Mouse (Mus musculus): Measurements from ENCODE around the gene Mars.
A peak's percentile ranks its signal among the peaks of the same experiment; 100 is the strongest.
"Not testable (repeated sequence)": the region's sequence is repeated elsewhere in the genome, so short reads cannot be mapped to it uniquely, and the experiment has no call there.

The Mars gene

DNA sequence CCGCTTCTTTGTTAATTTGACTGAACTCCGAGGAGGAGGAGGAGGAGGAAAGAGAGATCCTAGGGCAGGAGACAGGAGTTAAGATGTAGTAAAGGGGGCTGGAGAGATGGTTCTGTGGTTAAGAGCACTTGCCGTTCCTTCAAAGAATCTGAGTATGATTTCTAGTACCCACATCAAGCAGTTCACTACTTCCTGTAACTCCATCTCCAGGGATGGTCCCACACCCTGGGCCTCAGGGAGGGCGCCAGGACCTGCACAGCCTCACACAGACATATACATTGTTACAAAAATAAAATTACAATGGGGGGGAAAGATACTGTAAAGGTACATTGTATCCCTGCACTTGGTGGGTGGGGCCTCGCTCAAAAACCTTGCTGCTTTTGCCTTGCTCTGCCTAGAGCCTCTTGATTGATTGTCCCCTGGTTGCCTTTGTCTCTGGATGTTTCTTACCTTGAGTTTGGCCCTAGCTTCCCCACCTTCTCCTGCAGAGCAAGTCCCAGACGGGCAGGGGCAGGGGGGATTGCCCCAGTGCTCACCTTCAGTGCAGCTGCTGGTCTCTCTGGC lies 26.0 kb upstream of the Mars start:
- no peak for DNase-seq (ENCODE audit: extremely low spot score, low spot score)

DNA sequence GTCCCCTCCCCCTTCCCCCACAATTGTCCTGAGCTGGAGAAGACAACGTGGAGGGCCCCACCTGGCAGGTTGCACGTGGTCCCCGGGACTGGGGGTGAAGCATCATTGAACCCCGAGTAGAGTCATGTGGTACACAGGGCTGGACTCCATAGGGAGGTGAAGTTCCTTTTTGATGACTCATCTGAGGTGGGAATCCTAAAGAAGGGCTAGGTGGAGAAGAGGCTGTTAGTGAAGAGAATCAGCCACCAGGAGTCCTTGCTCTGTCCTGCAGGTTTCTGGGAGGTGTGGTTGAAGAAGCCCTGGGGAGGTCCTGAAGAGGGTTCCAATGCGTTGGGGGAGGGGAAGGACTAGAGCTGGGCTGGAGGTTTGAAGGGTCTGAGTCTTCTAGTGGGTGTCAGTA lies 25.4 kb upstream of the Mars start:
- DNase-seq (ENCODE audit: extremely low spot score, low spot score) = no peak

DNA sequence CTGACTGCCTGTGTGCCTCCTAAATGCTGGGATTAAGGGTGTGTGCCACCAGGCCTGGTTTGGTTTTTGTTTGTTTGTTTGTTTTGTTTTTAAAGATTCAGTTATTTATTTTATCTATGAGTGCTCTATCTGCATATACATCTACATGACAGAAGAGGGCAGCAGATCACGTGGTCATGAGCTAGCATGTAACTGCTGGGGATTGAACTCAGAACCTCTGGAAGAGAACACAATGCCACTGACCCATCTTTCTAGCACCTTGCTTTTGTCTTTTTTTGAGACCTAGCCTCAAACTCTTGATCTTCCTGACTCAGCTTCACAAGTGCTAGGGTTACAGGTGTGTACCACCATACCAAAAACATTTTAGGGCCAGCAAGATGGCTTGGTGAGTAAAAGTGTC lies 23.7 kb upstream of the Mars start:
- no peak for DNase-seq (ENCODE audit: extremely low spot score, low spot score)

DNA sequence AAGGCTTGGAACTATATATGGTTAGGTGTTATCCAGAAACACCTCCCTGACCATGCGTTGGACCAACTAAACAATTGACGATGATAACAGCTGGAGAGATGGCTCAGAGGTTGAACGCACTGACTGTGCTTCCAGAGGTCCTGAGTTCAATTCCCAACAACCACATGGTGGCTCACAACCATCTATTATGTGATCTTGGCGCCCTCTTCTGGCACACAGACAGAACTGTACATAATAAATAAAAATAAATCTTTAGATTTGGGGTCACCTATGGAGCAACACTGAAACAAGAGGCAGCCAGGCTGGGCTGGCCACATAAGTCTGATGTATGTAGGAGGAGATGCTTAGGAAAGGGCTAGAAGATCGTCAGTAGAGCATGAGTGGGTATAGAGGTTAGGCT lies 21.6 kb upstream of the Mars start:
- no peak for DNase-seq (ENCODE audit: extremely low spot score, low spot score)

DNA sequence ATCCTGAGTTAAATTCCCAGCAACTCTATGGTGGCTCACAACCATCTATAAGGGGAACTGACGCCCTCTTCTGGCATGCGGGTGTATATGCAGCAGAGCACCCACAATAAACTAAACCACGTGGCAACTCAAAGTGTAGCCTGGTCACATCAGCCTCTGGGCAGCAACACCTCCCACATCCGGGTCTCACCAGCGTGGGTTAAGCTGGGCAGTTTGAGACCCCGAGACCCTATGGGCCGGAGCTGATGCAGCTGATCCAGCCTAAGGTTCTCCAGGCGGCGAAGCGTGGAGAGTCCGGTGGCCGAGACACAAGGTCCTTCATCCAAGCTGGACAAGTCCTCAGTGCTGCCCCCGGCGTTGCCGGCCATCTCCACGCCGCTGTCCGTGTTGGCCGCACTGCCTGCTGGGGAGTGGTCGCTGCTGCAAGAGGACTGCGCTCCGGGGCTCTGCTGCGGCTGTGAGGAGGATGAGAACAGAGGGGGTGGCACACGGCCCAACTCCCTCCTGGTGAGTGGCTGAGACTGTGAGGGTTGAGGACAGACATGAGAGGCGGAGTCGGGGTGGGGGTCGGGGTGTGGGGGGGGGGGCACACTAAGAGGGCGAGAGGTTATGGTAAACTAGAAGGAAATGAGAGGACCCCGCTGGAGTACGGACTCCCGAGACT lies 20.8 kb upstream of the Mars start:
- no peak for DNase-seq (ENCODE audit: extremely low spot score, low spot score)

DNA sequence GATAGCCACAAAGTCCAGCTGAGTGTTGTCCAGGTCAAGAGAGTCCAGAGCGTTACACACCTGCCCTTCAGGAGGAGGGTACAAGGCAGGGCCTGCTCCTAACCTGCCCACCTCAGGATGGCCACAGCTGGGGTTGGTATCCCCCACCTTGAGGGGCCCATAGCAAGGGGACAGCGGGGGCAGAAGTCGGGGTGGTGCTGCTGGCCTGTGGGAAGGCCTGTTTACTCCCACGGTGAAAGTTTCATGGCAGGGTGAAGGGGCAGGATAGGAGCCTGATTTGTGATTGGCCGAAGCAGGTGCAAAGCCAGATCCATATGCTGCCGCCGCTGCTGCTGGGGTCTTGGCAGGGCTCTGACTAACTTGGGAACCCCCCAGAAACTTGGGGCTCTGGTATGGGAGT lies 18.6 kb upstream of the Mars start:
- DNase-seq (ENCODE audit: extremely low spot score, low spot score) = no peak

DNA sequence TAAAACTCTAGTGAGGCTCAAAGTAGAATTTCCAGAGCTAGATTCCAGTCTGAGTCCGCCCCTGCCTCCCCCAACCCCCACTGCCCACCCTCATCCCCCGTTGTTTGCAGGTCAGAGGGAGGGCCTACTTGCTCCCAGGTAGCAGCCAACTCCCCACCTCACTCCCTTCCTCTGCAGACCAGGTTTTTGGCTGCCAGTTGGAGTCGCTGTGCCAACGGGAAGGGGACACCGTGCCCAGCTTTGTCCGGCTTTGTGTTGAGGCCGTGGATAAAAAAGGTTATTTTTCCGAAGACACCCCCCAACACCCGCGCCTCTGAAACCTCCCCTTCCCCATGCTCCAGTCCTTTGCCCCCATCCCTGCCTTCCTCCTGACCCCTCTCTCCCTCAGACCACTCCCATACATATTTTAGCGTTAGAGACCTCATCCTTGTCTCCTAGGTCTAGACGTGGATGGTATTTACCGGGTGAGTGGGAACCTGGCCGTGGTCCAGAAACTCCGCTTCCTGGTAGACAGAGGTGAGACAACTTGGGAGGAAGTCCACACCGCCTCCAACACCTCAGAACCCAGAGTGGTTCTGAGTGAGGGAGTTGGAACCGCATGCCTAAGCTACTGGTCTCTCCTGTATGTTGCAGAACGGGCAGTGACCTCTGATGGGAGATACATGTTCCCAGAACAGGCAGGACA lies 16.0 kb upstream of the Mars start:
- DNase-seq (ENCODE audit: extremely low spot score, low spot score) = no peak

DNA sequence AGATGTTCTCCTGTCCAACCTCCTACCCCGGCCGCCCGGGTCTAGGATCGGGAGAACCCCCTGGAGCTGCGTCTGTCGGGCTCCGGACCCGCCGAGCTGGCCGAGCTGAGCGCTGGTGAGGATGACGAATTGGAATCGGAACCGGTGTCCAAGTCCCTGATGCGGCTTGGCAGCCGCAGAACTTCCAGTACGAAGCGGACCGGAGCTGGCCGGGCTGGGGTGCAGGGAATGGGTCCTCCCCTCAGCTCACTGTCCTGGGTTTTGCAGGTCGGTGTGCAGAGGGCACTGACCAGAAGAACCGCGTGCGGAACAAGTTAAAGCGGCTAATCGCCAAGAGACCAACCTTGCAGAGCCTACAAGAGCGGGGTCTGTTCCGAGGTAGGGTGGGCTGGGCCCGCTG lies 15.2 kb upstream of the Mars start:
- no peak for DNase-seq (ENCODE audit: extremely low spot score, low spot score)

DNA sequence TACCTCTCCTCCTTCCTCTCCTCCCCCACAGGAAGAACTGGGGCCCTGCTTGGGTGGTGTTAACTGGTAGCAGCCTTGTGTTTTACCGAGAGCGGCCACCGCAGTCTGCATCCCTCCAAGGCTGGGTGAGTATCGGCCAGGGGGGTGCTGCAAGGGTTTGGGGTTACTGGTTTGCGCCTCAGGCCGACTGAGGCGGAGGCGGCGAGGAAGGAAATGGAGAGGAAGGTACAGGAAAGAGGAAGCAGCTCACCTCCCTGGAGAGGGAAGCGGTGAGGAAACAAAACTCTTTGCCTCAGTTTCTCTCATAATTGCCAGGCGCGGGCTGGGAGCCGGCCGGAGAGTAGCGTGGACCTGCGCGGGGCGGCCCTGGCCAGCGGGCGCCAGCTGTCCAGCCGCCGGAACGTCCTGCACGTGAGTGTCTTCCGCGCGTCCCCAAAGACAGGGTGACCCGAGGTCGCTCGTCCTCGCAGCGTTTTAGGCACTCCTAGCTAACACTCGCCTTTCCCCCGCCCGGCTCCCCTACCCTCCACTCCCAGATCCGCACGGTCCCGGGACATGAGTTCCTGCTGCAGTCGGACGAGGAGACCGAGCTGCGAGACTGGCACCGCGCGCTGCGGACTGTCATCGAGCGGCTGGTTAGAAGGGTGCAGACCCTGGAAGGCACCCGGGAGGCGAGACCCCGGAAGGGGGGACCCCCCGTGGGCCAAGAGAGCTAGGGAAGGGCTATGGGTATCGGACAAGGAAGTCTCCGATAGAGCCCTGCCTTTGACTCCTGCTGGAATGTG lies 14.6 kb upstream of the Mars start:
- DNase-seq (ENCODE audit: extremely low spot score, low spot score) = peak; percentile 70

DNA sequence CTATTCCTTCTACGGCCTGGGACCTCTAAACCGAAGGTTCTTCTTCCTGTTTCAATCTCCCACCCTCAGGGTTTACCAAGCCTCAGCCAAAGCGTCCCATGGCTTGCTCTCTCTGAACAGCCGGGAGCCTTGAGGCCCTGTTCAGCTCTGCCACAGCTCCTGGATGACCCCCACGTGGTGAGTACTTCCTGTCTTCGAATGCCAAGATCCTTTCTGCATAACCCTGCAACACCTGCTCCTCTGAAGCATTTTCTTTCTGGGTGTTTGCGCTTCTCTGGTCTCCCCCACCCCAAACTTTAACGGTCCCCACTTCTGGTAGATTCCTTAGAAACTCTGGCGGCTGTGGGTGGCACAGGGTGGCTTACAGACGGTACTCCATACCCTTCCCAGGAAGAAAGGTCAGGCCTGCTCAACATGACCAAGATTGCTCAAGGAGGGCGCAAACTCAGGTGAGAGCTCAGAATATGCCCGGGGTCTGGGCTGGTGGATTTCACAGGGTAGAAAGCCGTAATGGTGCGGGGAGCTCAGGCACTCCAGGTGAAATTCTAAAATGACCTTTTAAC lies 13.9 kb upstream of the Mars start:
- DNase-seq (ENCODE audit: extremely low spot score, low spot score) = no peak

DNA sequence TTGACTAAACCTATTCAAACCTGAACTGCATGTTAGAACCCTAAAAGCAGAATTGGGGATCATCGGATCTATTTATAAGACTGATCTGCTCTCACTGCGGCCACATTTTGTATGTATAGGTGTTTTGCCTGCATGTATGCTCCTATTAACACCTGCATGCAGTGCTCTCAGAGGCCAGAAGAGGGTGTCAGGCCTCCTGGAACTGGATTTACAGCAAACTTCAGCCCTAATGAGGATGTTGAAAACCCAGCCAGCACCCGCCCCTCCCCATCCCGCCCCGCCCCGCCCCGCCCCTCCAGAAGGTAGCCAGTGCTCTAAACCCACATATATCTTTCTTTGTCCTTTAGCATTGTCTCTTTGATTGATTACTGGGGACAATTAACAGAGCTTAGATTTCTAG lies 12.9 kb upstream of the Mars start:
- peak; percentile 49 for DNase-seq (ENCODE audit: extremely low spot score, low spot score)

DNA sequence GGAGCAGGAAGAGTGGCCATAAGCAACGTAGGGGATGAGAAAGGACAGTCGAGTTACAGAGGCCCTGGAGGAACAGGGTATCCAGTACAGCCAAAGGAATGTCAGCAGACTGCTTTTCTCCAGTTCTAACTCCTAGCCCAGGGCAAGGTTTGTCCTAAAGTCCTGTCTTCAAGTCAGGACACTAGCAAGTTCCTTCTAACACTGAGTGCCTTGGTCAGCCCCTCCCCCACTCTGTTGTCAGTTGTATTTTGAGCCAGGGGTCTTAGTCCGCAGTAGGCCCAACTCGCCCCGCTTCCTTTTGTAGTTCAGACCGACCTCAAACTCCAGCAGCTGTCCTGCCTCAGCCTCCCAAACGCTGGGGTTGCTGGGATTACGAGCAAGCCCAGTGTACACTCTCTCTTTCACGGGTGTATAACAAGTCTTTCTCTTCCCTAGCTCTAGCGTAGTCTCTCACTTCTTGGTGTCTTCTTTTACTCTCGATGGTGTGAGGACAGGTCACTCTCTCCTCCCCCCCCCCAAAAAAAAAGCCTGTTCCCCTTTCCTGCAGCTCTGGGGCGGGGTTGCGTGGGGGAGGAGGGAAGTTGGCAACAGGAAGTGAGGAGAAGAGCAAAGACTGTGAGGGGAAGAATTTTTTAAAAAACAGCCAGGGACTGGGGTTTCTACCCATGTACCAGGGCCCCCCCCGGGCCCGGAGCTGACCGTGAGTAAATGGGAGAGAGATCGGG lies 11.7 kb upstream of the Mars start:
- no peak for DNase-seq (ENCODE audit: extremely low spot score, low spot score)

DNA sequence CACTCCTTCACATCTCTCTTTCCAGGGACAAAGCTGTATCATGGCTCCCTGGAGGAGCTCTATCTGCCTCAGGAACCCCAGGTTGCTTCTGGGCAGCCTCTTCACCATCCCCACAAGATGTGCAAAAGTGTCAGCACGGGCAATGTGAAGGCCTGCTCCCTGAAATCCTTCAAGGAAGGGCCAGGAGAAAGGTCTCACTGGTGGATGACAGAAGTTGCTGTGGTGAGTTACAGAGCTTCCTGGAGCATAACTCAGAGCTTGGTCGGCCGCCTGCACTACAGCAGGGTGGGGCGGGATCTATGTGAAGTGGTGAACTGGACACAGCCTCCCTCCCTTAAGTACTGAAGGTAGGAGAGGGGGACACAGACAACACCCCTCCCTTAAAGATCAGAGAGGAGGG lies 11.1 kb upstream of the Mars start:
- DNase-seq (ENCODE audit: extremely low spot score, low spot score) = no peak

DNA sequence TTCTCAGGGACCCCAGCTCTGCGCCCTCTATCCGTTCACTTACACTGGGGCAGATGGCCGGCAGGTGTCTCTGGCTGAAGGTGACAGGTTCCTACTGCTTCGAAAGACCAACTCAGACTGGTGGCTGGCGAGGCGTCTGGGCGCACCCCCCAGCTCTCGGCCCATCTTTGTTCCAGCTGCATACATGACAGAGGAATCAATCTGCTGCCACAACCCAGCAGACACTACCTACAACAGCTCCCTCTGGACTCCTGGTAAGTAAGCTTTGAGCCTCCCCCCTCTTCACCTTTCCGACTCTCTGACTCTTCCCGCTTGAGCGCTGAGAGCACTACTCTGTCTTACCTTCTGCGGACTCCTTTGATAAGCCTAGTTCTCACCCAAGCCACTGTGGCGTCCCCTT lies 10.6 kb upstream of the Mars start:
- no peak for DNase-seq (ENCODE audit: extremely low spot score, low spot score)

DNA sequence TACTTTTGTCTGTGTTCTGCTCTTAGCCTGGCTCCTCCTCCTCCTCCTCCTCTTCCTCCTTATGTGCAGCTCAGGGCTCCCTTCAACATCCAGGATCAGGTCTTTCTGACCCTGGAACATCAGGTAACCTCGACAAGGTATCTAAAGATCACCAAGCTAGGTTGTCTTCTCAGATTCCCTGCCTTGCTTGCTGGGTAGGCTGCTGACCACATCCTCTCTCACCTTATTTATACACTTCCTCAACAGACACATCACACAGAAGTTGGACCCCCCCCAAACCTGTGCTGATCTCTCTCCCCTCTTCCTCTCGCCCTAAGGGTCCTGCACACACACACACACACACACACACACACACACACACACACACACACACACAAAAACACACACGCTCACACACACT lies 10.0 kb upstream of the Mars start, which contains the start of gene Arhgap9:
Gene Arhgap9 (plus strand): TSS at position 344 of the 400 bp plus-strand sequence.
- no peak for DNase-seq (ENCODE audit: extremely low spot score, low spot score)

DNA sequence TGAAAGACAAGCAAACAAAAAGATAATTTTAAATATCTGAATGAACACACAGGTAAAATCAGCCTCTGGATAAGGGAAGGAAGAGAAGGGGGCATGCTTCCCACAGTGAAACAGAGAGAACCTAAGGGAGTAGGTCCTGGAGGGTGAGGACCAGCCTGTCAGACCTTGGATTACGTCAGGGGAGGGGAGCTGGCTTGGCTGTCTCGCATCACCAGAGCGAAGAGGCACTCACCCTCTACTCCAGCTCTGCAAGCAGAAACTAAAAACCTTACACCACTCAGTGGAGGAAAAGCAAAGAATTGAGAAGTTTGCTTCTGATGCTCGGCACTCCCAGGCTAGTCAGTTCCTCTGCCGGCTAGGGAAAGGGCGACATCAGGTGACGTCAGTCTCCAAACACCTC lies 8.4 kb upstream of the Mars start:
- no peak for DNase-seq (ENCODE audit: extremely low spot score, low spot score)

DNA sequence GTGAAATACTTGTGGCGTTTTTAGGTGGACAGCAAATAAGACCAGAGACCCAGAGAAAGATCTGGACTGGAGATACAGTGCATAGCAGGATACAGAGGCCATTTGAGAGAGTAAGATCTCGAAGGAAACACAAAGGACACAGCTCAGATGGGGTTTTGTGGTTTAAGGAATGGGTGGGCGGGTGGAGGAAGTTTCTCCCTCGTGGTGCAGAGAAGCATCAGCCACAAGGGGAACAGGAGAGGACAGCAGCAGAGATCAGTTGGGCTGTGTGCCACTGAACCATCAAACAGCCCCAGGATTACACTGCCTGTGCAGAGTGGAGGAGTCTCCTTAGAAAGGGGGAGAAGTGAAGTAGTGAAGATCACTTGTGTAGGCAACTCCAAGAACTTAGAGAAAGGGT lies 6.4 kb upstream of the Mars start:
- no peak for DNase-seq (ENCODE audit: extremely low spot score, low spot score)

DNA sequence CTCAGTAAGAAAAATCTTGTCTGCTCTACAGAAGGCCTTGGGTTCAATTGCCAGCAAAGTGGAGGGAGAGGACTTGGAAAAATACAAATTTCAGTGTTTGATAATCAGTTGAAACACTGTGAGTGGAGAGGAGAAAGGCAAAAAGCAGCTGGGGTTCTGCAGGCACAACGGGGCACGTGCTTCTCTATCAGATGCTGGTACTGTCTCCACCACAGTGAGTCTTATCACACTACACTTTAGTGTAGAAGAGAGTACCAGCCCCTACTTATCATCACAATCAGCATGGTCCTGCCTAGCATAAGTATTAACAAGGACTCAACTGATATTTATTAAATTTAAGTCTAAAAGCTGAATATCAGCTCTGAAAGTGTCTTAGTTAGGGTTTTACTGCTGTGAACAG lies 5.7 kb upstream of the Mars start:
- DNase-seq (ENCODE audit: extremely low spot score, low spot score) = no peak

DNA sequence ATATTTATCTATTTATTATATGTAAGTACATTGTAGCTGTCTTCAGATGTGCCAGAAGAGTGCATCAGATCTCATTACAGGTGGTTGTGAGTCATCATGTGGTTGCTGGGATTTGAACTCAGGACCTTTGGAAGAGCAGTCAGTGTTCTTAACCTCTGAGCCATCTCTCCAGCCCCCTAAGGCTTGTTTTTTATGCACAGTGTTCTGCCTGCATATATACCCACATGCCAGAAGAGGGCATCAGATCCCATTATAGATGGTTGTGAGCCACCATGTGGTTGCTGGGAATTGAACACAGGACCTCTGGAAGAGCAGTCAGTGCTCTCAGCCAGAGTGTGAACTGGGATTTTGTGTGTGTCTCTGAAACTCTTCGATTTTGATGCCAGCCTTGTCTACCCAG lies 3.4 kb upstream of the Mars start:
- DNase-seq (ENCODE audit: extremely low spot score, low spot score) = not testable (repeated sequence)

DNA sequence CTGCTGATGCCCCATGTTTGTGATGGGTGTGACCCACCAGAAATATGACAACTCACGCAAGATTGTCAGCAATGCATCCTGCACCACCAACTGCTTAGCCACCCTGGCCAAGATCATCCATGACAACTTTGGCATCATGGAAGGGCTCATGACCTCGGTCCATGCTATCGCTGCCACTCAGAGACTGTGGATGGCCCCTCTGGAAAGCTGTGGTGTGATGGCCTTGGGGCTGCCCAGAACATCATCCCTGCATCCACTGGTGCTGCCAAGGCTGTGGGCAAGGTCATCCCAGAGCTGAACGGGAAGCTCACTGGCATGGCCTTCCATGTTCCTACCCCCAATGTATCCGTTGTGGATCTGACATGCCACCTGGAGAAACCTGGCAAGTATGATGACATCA lies 1.9 kb upstream of the Mars start:
- DNase-seq (ENCODE audit: extremely low spot score, low spot score) = not testable (repeated sequence)

DNA sequence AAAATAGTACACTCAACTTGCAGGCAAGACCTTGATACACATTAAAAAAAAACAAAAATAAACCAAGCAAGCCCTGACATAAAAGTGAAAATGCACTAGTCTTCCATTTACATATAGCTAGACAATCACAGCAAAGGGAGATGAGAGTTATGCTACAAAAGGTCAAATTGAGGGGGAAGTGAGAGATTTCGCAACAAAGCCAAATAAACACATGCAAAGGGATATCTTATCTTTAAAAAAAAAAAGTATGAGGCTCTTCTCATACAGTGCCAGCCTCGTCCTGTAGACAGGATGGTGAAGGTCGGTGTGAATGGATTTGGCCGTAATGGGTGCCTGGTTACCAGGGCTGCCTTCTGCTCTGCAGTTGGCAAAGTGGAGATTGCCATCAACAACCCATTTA lies 1.3 kb upstream of the Mars start:
- DNase-seq (ENCODE audit: extremely low spot score, low spot score) = no peak
